Mouse (Mus musculus) stomach, postnatal 0 days (tissue): ENCODE data around the gene Gcc1. TPM values are rescaled to one million over a fixed set of nuclear protein-coding genes. Genes with fewer than 3 reads are reported as not detected.

ENCODE experiments used
- ATAC-seq: fragments of 200-750 bp; cut with Nextera tagmentation; 2 replicates; pipeline ENCODE4 v1.8.0; 2017; ENCODE audit not compliant: low FRiP score, low TSS enrichment
- DNase-seq: peaks from one replicate; pipeline ENCODE4 v3.0.0-alpha.2; 2016; ENCODE audit warnings: low spot score
- H3K27ac ChIP-seq: fragments of 300-500 bp; sonication (generic); replicated peaks from 2 replicates; pipeline ENCODE4 v1.5.1; 2014; ENCODE audit warnings: mild to moderate bottlenecking, control low read depth
- H3K27me3 ChIP-seq: fragments of 300-500 bp; sonication (generic); 2 replicates; pipeline ENCODE4 v1.6.1; 2014; ENCODE audit warnings: low read length; ENCODE audit not compliant: control insufficient read depth, insufficient read depth
- H3K36me3 ChIP-seq: fragments of 300-500 bp; sonication (generic); 2 replicates; pipeline ENCODE4 v1.6.1; 2014; ENCODE audit warnings: low read length, mixed read lengths; ENCODE audit not compliant: control insufficient read depth, insufficient read depth
- H3K4me1 ChIP-seq: fragments of 300-500 bp; sonication (generic); replicated peaks from 2 replicates; pipeline ENCODE4 v1.6.1; 2014; ENCODE audit warnings: antibody characterized with exemption; ENCODE audit not compliant: control insufficient read depth, insufficient read depth
- H3K4me2 ChIP-seq: fragments of 300-500 bp; sonication (generic); replicated peaks from 2 replicates; pipeline ENCODE4 v1.6.1; 2014; ENCODE audit warnings: low read depth, mild to moderate bottlenecking, control low read depth, moderate library complexity
- H3K4me3 ChIP-seq: fragments of 300-500 bp; sonication (generic); 2 replicates; pipeline ENCODE4 v1.5.1; 2014; ENCODE audit warnings: low read depth, low read length, control low read depth
- H3K9ac ChIP-seq: fragments of 300-500 bp; sonication (generic); 2 replicates; pipeline ENCODE4 v1.6.1; 2014; ENCODE audit warnings: mild to moderate bottlenecking, low read length, control low read depth, mixed read lengths
- H3K9me3 ChIP-seq: fragments of 300-500 bp; sonication (generic); 2 replicates; pipeline ENCODE4 v1.6.1; 2016; ENCODE audit warnings: low read length; ENCODE audit not compliant: control insufficient read depth
- CTCF ChIP-seq: IDR thresholded peaks from 2 replicates; pipeline ENCODE4 v1.5.1; 2016; ENCODE audit warnings: antibody characterized with exemption, low read depth, mild to moderate bottlenecking, moderate library complexity
- EP300 ChIP-seq: optimal IDR thresholded peaks from 2 replicates; pipeline ENCODE3; 2016; ENCODE audit warnings: antibody characterized with exemption
- WGBS: fragments of 180-500 bp; shearing (Covaris S2); extraction: QIAGEN DNeasy Blood & Tissue Kit; methylation state at CpG from one replicate; pipeline ENCODE4 v1.1.7; 2014; 5-methylcytosine and 5-hydroxymethylcytosine counted together
- polyA plus RNA-seq: library from polyadenylated mRNA; unstranded; fragments of >200 nt; fragmentation: Nextera tagmentation; extraction: Ambion mirVana; gene quantifications from 2 replicates; pipeline ENCODE4 v1.2.1, GENCODE M21; 2015

The Gcc1 gene
- polyA plus RNA-seq, 1 experiment from 2014 or later, result 6.3 TPM

- peak overlapping the region; percentile 70 for H3K4me2 ChIP-seq
- no peaks in the 10 kb centered on the region for H3K27me3 ChIP-seq
- TF ChIP-seq EP300, result no peak
- no peak overlapping the region for H3K27ac ChIP-seq
- no peak for ATAC-seq
- H3K4me3 ChIP-seq, result peak overlapping the region; percentile 58
- peaks cover 14% of the 10 kb centered on the region for H3K36me3 ChIP-seq
- peak overlapping the region; percentile 84; the same call in 1 of the 2 replicates for H3K9ac ChIP-seq
- peaks cover 11% of the 10 kb centered on the region; the same call in 1 of the 2 replicates for H3K4me1 ChIP-seq
- WGBS, result 71% methylated on average over 17 of the region's 17 CpGs
- no peaks in the 10 kb centered on the region for H3K9me3 ChIP-seq
- DNase-seq, result no peak
Measured at GRCm38 (mm10) chr6:28420361-28420760, 7.8 kb downstream of the Gcc1 start.

GRCm38 (mm10) chr6:28419673-28420072 lies 8.5 kb downstream of the Gcc1 start:
- 47% methylated on average over 2 of the region's 2 CpGs for WGBS

GRCm38 (mm10) chr6:28418449-28418848 lies 9.7 kb downstream of the Gcc1 start:
- Histone ChIP-seq H3K9ac (no peak overlapping the region), H3K4me2 (no peak overlapping the region), H3K4me1 (peaks cover 7% of the 10 kb centered on the region; the same call in 1 of the 2 replicates), H3K36me3 (peaks cover 15% of the 10 kb centered on the region), H3K4me3 (no peak overlapping the region), H3K9me3 (no peaks in the 10 kb centered on the region), H3K27me3 (no peaks in the 10 kb centered on the region), H3K27ac (no peak overlapping the region)
- TF ChIP-seq CTCF (no peak), EP300 (no peak)
- peak; percentile 43 for DNase-seq
- 73% methylated on average over 14 of the region's 14 CpGs for WGBS
- no peak for ATAC-seq

More at GRCm38 (mm10) chr6:28419673-28420072, 8.5 kb downstream of the Gcc1 start:
- DNase-seq (no peak), ATAC-seq (no peak)
- Histone ChIP-seq H3K9me3 (no peaks in the 10 kb centered on the region), H3K27me3 (no peaks in the 10 kb centered on the region), H3K27ac (no peak overlapping the region), H3K36me3 (peaks cover 15% of the 10 kb centered on the region), H3K9ac (no peak overlapping the region), H3K4me3 (no peak overlapping the region), H3K4me1 (peaks cover 11% of the 10 kb centered on the region; the same call in 1 of the 2 replicates), H3K4me2 (peak overlapping the region; percentile 70)
- TF ChIP-seq EP300 (no peak), CTCF (no peak)

GRCm38 (mm10) chr6:28416981-28417380 lies 11.2 kb downstream of the Gcc1 start:
- TF ChIP-seq EP300 (no peak), CTCF (no peak)
- no peaks in the 10 kb centered on the region for H3K27me3 ChIP-seq
- no peak overlapping the region for H3K4me3 ChIP-seq
- H3K9ac ChIP-seq, result no peak overlapping the region
- H3K27ac ChIP-seq, result no peak overlapping the region
- H3K4me2 ChIP-seq, result no peak overlapping the region
- WGBS, result 62% methylated on average over 4 of the region's 4 CpGs
- ATAC-seq, result no peak
- H3K9me3 ChIP-seq, result no peaks in the 10 kb centered on the region
- peaks cover 15% of the 10 kb centered on the region for H3K36me3 ChIP-seq
- no peak for DNase-seq
- H3K4me1 ChIP-seq, result peaks cover 7% of the 10 kb centered on the region; the same call in 1 of the 2 replicates

- ATAC-seq, result no peak
- Histone ChIP-seq H3K9me3 (no peaks in the 10 kb centered on the region), H3K4me1 (no peaks in the 10 kb centered on the region), H3K4me2 (no peak overlapping the region), H3K4me3 (no peak overlapping the region), H3K27me3 (no peaks in the 10 kb centered on the region), H3K36me3 (0 out of 2 replicates have a peak, but pooled peaks cover 3% of the 10 kb centered on the region), H3K27ac (no peak overlapping the region), H3K9ac (no peak overlapping the region)
- TF ChIP-seq CTCF (no peak), EP300 (no peak)
- no peak for DNase-seq
- WGBS, result 54% methylated on average over 2 of the region's 2 CpGs
Measured at GRCm38 (mm10) chr6:28411236-28411635, 17.0 kb downstream of the Gcc1 start.

- Histone ChIP-seq H3K9me3 (no peaks in the 10 kb centered on the region), H3K36me3 (no peaks in the 10 kb centered on the region), H3K4me2 (no peak overlapping the region), H3K9ac (no peak overlapping the region), H3K27ac (no peak overlapping the region), H3K27me3 (no peaks in the 10 kb centered on the region), H3K4me1 (no peaks in the 10 kb centered on the region), H3K4me3 (no peak overlapping the region)
- WGBS, result 72% methylated on average over 9 of the region's 9 CpGs
- TF ChIP-seq EP300 (no peak), CTCF (no peak)
- ATAC-seq (no peak), DNase-seq (no peak)
Measured at GRCm38 (mm10) chr6:28410053-28410452, 18.1 kb downstream of the Gcc1 start.
